Mouse (Mus musculus): ENCODE measurements around the gene Gon7.
A peak's percentile ranks its signal among the peaks of the same experiment; 100 is the strongest.

Gon7 gene

GRCm38 (mm10) chr12:102757055-102757688 is 431 bp downstream of the Gon7 start:
- TF ChIP-seq GATA4 (IDR thresholded peaks at IDR 0.05; ENCODE audit: insufficient replicate concordance, low read length), result no peak

GRCm38 (mm10) chr12:102756304-102756703 is 1.3 kb downstream of the Gon7 start:
- TF ChIP-seq GATA4 (IDR thresholded peaks at IDR 0.05; ENCODE audit: insufficient replicate concordance, low read length), result no peak

GRCm38 (mm10) chr12:102748256-102748655 is 9.3 kb downstream of the Gon7 start:
- TF ChIP-seq GATA4 (IDR thresholded peaks at IDR 0.05; ENCODE audit: insufficient replicate concordance, low read length), result no peak

GRCm38 (mm10) chr12:102744839-102745238 is 12.8 kb downstream of the Gon7 start:
- no peak for TF ChIP-seq GATA4 (IDR thresholded peaks at IDR 0.05; ENCODE audit: insufficient replicate concordance, low read length)

GRCm38 (mm10) chr12:102743589-102744574 is 13.7 kb downstream of the Gon7 start, which contains the start of the genes Moap1 and Tmem251:
TSS of gene Moap1 (minus strand) at chr12:102743661.
TSS of gene Tmem251 (plus strand) at chr12:102743762.
- peak; percentile 36; the same call in 1 of the 2 replicates for TF ChIP-seq GATA4 (IDR thresholded peaks at IDR 0.05; ENCODE audit: insufficient replicate concordance, low read length)

GRCm38 (mm10) chr12:102743036-102743588 is 14.5 kb downstream of the Gon7 start:
- TF ChIP-seq GATA4 (IDR thresholded peaks at IDR 0.05; ENCODE audit: insufficient replicate concordance, low read length), result no peak

- TF ChIP-seq GATA4 (IDR thresholded peaks at IDR 0.05; ENCODE audit: insufficient replicate concordance, low read length), result no peak
Observed at GRCm38 (mm10) chr12:102742056-102742455, 15.5 kb downstream of the Gon7 start.

GRCm38 (mm10) chr12:102740285-102740684 is 17.3 kb downstream of the Gon7 start:
- no peak for TF ChIP-seq GATA4 (IDR thresholded peaks at IDR 0.05; ENCODE audit: insufficient replicate concordance, low read length)

GRCm38 (mm10) chr12:102739096-102739495 is 18.5 kb downstream of the Gon7 start:
- TF ChIP-seq GATA4 (IDR thresholded peaks at IDR 0.05; ENCODE audit: insufficient replicate concordance, low read length), result no peak

- no peak for TF ChIP-seq GATA4 (IDR thresholded peaks at IDR 0.05; ENCODE audit: insufficient replicate concordance, low read length)
Observed at GRCm38 (mm10) chr12:102733381-102733780, 24.2 kb downstream of the Gon7 start.

- no peak for TF ChIP-seq GATA4 (IDR thresholded peaks at IDR 0.05; ENCODE audit: insufficient replicate concordance, low read length)
Observed at GRCm38 (mm10) chr12:102730798-102731619, 26.6 kb downstream of the Gon7 start.

GRCm38 (mm10) chr12:102729855-102730797 is 27.5 kb downstream of the Gon7 start:
- no peak for TF ChIP-seq GATA4 (IDR thresholded peaks at IDR 0.05; ENCODE audit: insufficient replicate concordance, low read length)

GRCm38 (mm10) chr12:102725761-102726175 is 31.8 kb downstream of the Gon7 start:
- no peak for TF ChIP-seq GATA4 (IDR thresholded peaks at IDR 0.05; ENCODE audit: insufficient replicate concordance, low read length)

GRCm38 (mm10) chr12:102725146-102725545 is 32.5 kb downstream of the Gon7 start:
- no peak for TF ChIP-seq GATA4 (IDR thresholded peaks at IDR 0.05; ENCODE audit: insufficient replicate concordance, low read length)
